In genomic region chr12:102524760-102525159, GRCm38 (mm10) we compare ENCODE assay signal across 8 mouse cellular contexts. TPM values are rescaled to one million over a fixed set of nuclear protein-coding genes. Genes with fewer than 3 reads are reported as not detected.
A peak's percentile ranks its signal among the peaks of the same experiment; 100 is the strongest.
DNase-seq lines count a peak whose midpoint lies in the region; ATAC-seq lines count a peak whose summit lies in the region.

No protein-coding gene starts in this region.

- 24% methylated on average over 6 of the region's 6 CpGs for WGBS in midbrain, embryonic 10.5 days
- whole genome bisulfite sequencing in midbrain, embryonic 13.5 days: 23% methylated on average over 6 of the region's 6 CpGs

- no peak overlapping the region for H3K4me2 ChIP-seq in midbrain, embryonic 13.5 days (replicated peaks)

- H3K27me3 ChIP-seq in midbrain, embryonic 10.5 days (ENCODE audit: low read depth, poor library complexity, severe bottlenecking): no peaks in the 10 kb centered on the region
- no peaks in the 10 kb centered on the region for H3K27me3 ChIP-seq in midbrain, embryonic 13.5 days

- H3K9ac ChIP-seq in midbrain, embryonic 13.5 days (replicated peaks): no peak overlapping the region

- no peak for ATAC-seq in CD4-positive, CD25-positive, alpha-beta regulatory T cell, adult 4 months
- no peak for ATAC-seq in midbrain, embryonic 13.5 days

- no peak overlapping the region for H3K27ac ChIP-seq in midbrain, embryonic 10.5 days (replicated peaks)
- H3K27ac ChIP-seq in midbrain, embryonic 13.5 days: no peak overlapping the region

- intact Hi-C loops in heart, postnatal 36 days (cut with DNase I): loop anchor here (5.0 kb wide), 2 partner anchors 183 to 193 kb away; no protein-coding TSS in a partner anchor
- intact Hi-C loops in left cerebral cortex, postnatal 36 days (cut with DNase I): no loop called here

- H3K4me1 ChIP-seq in midbrain, embryonic 10.5 days: peaks cover 6% of the 10 kb centered on the region
- H3K4me1 ChIP-seq in midbrain, embryonic 13.5 days (replicated peaks): peaks cover 7% of the 10 kb centered on the region

- no peaks in the 10 kb centered on the region for H3K36me3 ChIP-seq in midbrain, embryonic 10.5 days
- no peaks in the 10 kb centered on the region for H3K36me3 ChIP-seq in midbrain, embryonic 13.5 days

- no peak overlapping the region for H3K4me3 ChIP-seq in midbrain, embryonic 10.5 days
- no peak overlapping the region for H3K4me3 ChIP-seq in midbrain, embryonic 13.5 days (replicated peaks)

- no peaks in the 10 kb centered on the region for H3K9me3 ChIP-seq in midbrain, embryonic 10.5 days (replicated peaks)
- no peaks in the 10 kb centered on the region for H3K9me3 ChIP-seq in midbrain, embryonic 13.5 days

- DNase-seq in CD4-positive, CD25-positive, alpha-beta regulatory T cell, adult 2 months (ENCODE audit: low read depth, low spot score): peak; percentile 25
- DNase-seq in midbrain, embryonic 10.5 days (ENCODE audit: low spot score): peak; percentile 28
- DNase-seq in cerebellum, adult 9-11 months: peak; percentile 39
- DNase-seq in heart, postnatal 36 days: peak; percentile 14 to 22
- DNase-seq in lung, postnatal 36 days: peak; percentile 47
- no peak for DNase-seq in left cerebral cortex, postnatal 36 days (ENCODE audit: low spot score in 2 of 2)

RNA-seq across cellular contexts. Expression of gene Chga, which starts 30.0 kb away (rescaled TPM):
- not detected for polyA plus RNA-seq in CD4-positive, CD25-positive, alpha-beta regulatory T cell, adult 4 months (2017; shearing (Covaris generic))
- polyA plus RNA-seq in midbrain, embryonic 10.5 days (2016; fragmentation: Nextera tagmentation; extraction: Ambion mirVana): 14.5 and 23.7 TPM in 2 replicates
- polyA plus RNA-seq in midbrain, embryonic 13.5 days (2015; fragmentation: Nextera tagmentation; extraction: Ambion mirVana): 88.9 and 90.0 TPM in 2 replicates
- total RNA-seq in heart, postnatal 36 days (2021): not detected
- 100 to 1,000 TPM; 168 to 185 TPM for total RNA-seq in left cerebral cortex, postnatal 36 days (2021)

RNA-seq across cellular contexts. Expression of gene Golga5, which starts 55.8 kb away (rescaled TPM):
- polyA plus RNA-seq in CD4-positive, CD25-positive, alpha-beta regulatory T cell, adult 4 months (2017; shearing (Covaris generic)): 10 to 100 TPM; 22.8 to 28.8 TPM
- 24.6 and 30.3 TPM in 2 replicates for polyA plus RNA-seq in midbrain, embryonic 10.5 days (2016; fragmentation: Nextera tagmentation; extraction: Ambion mirVana)
- polyA plus RNA-seq in midbrain, embryonic 13.5 days (2015; fragmentation: Nextera tagmentation; extraction: Ambion mirVana): 31.7 and 32.3 TPM in 2 replicates
- 10 to 100 TPM; 27.3 to 29.8 TPM for total RNA-seq in heart, postnatal 36 days (2021)
- 10 to 100 TPM; 29.1 to 29.5 TPM for total RNA-seq in left cerebral cortex, postnatal 36 days (2021)

Comparison
In these comparisons a context has a peak if more than half of its experiments do, and no peak if none do; other contexts are left out.
1. DNase-seq: peak in CD4-positive, CD25-positive, alpha-beta regulatory T cell, adult 2 months (single experiment), midbrain, embryonic 10.5 days (single experiment), cerebellum, adult 9-11 months (single experiment), heart, postnatal 36 days (2 of 2) and lung, postnatal 36 days (single experiment); none in left cerebral cortex, postnatal 36 days (0 of 2).
2. RNA of gene Chga, which starts 30.0 kb away (polyA plus RNA-seq): 88.9 to 90.0 TPM in midbrain, embryonic 13.5 days and 14.5 to 23.7 TPM in midbrain, embryonic 10.5 days; not detected in CD4-positive, CD25-positive, alpha-beta regulatory T cell, adult 4 months; every median in the first group is over 10 times any median in the second.